Mouse (Mus musculus) large intestine, adult 2 months (tissue): ENCODE data around the gene Spaca6. TPM values are rescaled to one million over a fixed set of nuclear protein-coding genes. Genes with fewer than 3 reads are reported as not detected.

Experiments used
- DNase-seq: peaks from one replicate; pipeline ENCODE4 v3.0.0-alpha.2; 2012; ENCODE audit warnings: low read depth, low spot score
- WGBS: fragments of 180-500 bp; shearing (Covaris S2); methylation state at CpG from one replicate; pipeline ENCODE4 v1.1.7; 2018; 5-methylcytosine and 5-hydroxymethylcytosine counted together
- polyA plus RNA-seq: library from polyadenylated mRNA; depleted of rRNA; stranded (reverse); fragments of >200 nt; gene quantifications from 2 replicates; pipeline ENCODE4 v1.2.3, GENCODE M21; 2012; rRNA removed

Spaca6 gene
- 7.7 and 8.3 TPM in 2 replicates for polyA plus RNA-seq

- no peak for DNase-seq
- 2% methylated on average over 41 of the region's 42 CpGs for WGBS
These were observed at the start of gene Spaca6 for GRCm38 (mm10) chr17:17826751-17827657. Gene Spaca6 (plus strand): TSS chr17:17827158.

GRCm38 (mm10) chr17:17790866-17791630, 35.9 kb upstream of the Spaca6 start:
- 57% methylated on average over 3 of the region's 3 CpGs for WGBS
- no peak for DNase-seq

DNA sequence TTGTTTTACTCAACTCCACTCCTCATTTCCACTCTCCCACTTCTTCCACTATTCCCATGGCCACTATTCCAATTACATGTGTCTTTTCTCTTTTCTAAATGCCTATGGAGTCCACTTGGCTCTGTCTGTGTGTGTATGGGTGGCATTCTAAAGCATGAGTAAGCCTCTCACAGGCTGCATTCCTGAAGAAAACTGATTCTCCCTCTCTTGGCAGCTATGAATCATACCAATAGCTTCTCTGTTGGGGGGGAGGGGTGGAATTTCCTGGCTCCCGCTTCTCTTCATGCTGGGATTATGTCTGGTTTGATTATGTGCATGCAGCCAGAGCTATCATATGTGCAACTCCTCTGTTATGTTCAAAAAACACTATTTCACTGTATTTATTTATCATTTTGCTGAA, 34.4 kb upstream of the Spaca6 start:
- DNase-seq = no peak
- WGBS = 39% methylated on average over 1 of the region's 1 CpGs

GRCm38 (mm10) chr17:17795527-17795926, 31.4 kb upstream of the Spaca6 start:
- WGBS = 31% methylated on average over 2 of the region's 2 CpGs
- no peak for DNase-seq

GRCm38 (mm10) chr17:17823612-17824336, 3.2 kb upstream of the Spaca6 start:
- WGBS = 74% methylated on average over 6 of the region's 6 CpGs
- DNase-seq = no peak

DNA sequence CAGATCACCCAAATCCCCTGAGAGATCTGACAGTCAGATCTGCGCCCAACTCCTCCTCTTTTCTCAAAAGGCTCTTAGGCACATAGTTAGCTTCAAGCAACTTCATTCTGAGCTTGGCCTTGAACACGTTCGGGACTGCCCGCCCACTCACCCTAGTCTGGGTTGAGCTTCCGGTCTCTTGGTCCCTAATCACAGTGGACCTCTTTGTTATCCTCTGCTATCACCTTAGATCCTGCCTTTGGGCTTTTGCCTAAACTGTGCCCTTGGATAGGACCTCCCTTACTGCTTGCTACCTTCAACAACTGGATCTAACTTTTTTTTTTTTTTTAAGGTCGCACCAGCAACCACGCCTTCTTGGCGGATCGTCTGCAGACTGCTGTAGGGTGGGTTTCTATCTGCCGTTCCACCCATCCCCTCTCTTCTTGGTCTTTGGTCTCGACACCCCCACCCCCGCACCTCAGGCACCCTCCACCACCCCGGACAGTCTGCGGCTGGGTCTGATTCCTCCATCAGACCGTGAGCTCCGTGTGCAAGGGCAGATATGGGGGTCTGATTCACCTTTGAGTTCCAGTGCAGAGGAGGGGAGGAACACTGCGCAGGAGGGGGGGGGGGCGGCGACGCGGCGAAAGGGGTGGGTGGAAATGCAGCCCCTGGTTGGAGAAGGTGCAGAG, 902 bp upstream of the Spaca6 start:
- WGBS = 2% methylated on average over 20 of the region's 22 CpGs
- no peak for DNase-seq

- no peak for DNase-seq
- 3% methylated on average over 13 of the region's 13 CpGs for WGBS
These were observed 766 bp downstream of the Spaca6 start for GRCm38 (mm10) chr17:17827658-17828190.

DNA sequence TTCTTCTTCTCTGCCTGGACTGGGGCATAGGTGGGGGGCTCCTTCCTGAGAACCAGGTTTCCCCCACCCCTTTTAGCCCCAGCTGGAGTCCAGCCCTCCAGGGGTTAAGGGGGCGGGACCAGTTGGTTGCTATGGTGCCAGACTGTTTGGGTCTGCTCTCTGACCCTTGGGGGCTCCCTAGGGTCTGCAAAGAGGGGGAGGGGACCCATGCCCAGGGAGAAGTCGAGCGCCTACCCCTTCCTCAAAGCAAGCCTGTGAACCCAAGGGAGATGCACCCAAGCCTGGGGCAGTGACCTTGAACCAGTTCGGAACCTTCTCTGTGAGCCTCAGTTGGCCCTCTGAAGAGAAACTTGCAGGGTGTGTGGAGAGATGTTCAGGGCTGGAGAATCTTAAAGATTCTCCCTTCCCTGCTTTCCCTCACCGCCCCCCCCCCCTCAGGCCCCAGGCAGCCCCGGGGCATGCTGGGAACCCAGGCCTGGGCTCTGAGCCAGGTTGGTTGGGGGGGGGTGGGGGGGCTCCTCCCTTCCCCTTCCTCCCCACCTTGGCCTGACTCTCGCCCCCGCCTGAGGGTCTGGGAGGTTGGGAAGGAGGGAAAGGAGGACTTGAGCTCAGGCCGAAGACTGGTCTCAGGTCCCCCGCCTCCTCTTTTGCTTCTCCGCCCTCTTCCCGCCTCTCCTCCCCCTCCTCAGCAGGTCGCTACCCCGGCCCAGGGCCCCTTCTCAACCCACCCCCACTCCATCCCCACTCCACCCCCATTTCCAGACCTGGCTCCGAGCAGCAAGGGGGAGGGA, 1.4 kb downstream of the Spaca6 start:
- no peak for DNase-seq
- WGBS = 17% methylated on average over 12 of the region's 15 CpGs

GRCm38 (mm10) chr17:17829052-17829785, 2.3 kb downstream of the Spaca6 start:
- DNase-seq = no peak
- WGBS = 45% methylated on average over 6 of the region's 6 CpGs

DNA sequence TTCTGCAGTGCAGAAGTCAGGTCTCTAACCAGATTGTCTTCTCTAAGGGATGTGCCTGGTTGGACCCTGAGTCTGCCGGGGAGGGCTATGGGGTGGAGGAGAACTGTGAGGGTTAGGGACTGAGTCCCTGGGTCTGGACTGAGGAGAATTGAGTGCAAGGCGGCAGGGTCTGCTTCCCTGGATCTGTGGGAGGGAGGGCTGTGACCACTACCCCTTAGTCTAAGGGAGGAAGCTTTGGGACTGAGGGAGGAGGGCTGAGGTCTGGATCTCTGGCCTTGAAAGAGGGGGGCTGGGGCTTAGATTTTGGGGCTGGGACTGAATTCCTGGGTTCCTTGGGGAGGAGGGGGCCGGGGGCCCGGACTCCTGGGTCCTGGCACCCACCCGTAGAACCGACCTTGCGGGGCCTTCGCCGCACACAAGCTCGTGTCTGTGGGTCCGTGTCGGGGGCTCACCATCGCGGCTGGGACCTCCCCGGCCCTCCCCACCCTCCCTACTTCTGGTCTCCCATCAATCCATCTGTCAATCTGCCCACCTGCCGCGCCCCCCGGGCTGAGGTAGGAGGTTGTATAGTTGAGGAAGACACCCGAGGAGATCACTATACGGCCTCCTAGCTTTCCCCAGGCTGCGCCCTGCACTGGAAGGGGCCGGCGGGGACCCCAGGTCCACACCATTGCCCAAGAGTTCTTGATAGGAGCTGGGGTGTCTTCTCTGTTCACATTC, 3.0 kb downstream of the Spaca6 start:
- WGBS = 64% methylated on average over 23 of the region's 23 CpGs
- DNase-seq = no peak

DNA sequence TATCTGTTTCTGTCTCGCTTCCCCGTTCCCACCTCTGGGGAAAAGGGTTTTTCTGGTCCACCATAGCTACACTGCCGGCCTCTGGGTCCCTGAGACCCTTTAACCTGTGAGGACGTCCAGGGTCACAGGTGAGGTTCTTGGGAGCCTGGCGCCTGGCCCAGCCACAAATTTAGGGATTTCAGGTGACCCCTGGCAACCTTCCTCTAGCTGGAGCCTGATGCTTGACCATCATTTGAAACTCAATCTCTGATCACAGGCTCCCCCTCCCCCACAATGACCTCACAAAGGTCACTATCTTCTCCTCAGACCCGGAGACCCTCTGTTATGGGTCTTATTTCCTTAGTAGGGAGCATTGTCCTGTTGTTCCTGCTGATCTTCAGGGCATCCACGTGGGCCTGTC, 3.8 kb downstream of the Spaca6 start:
- DNase-seq = no peak
- 74% methylated on average over 7 of the region's 7 CpGs for WGBS

DNA sequence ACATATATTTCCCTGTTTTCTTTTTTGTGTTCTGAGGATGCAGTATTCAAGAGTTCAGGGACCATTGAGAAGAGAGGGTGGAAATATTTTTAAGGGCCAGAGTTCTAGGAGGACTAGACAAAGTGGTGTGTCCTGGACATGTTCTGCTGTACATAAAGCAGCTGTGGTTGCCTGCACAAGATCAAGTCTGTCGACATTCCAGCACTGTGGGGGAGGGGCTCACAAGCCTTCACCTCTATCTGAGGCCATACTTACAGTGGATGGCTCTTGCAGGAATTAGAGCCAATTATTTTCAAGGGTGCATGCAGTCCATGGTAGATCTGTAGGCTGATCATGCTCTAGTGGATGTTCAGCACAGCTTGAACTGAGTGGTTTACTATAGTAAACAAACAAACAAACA, 7.9 kb downstream of the Spaca6 start:
- DNase-seq = no peak
- 2% methylated on average over 1 of the region's 1 CpGs for WGBS

- DNase-seq = no peak
- WGBS = 76% methylated on average over 5 of the region's 5 CpGs
These were observed 9.1 kb downstream of the Spaca6 start for GRCm38 (mm10) chr17:17836101-17836500.

DNA sequence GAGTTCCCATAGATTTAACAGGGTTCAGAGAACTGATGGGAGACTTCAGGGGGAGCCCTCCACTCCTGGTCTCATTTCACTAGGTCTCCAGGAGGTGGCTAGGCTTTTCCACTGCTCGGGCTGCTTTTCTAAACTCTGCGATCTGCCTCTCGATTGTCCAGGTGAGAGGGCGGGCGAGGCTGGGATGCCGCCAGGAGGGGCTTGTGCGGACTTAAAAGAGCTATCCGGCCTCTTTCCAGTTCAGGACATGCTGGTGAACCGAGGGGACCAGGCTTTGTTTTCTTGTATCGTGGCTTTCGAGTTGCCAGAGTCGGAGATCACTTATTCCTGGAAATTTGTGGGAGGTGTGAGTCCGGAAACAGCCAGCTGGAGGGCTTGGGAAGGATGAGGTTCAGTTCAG, 10.5 kb downstream of the Spaca6 start:
- 11% methylated on average over 13 of the region's 13 CpGs for WGBS
- no peak for DNase-seq

- WGBS = under 1% methylated on average over 43 of the region's 43 CpGs
- peak; percentile 84 for DNase-seq
These were observed 11.2 kb downstream of the Spaca6 start for GRCm38 (mm10) chr17:17837919-17838701.

- 93% methylated on average over 2 of the region's 2 CpGs for WGBS
- no peak for DNase-seq
These were observed 12.3 kb downstream of the Spaca6 start for GRCm38 (mm10) chr17:17839276-17839675.

DNA sequence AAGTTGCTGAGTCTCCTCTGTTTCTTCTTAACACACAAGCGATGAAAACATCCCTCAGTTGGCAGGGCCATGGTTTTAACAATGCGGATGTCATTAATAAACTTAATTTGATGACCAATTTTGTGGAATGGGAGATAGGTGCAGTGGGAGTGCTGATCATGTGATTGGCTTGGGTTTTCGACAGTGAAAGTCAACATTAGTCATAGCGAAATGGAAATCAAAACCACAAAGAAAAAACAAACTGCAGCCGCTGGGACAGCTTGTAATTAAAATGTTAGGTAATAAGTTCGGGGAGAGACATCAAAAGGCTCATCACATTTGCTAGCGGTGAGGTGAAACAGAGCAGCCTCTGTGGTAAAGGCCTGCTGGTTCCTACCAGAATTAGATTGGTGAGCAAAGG, 13.8 kb downstream of the Spaca6 start:
- no peak for DNase-seq

More for the DNA sequence above, 13.8 kb downstream of the Spaca6 start:
- 88% methylated on average over 7 of the region's 7 CpGs for WGBS
